Mouse (Mus musculus) spleen, postnatal 10 days (tissue): ENCODE measurements around the gene Pdss2.
"Not testable (repeated sequence)": the region's sequence is repeated elsewhere in the genome, so short reads cannot be mapped to it uniquely, and the experiment has no call there.

ENCODE experiments used
- DNase-seq, 2 experiments: peaks; one replicate each; pipeline ENCODE4 v3.0.0; 2021 to 2022; ENCODE audit warnings: low spot score in 2 of 2

Pdss2 gene

GRCm38 (mm10) chr10:43373666-43374065 is 152.4 kb downstream of the Pdss2 start:
- no peak for DNase-seq

DNA sequence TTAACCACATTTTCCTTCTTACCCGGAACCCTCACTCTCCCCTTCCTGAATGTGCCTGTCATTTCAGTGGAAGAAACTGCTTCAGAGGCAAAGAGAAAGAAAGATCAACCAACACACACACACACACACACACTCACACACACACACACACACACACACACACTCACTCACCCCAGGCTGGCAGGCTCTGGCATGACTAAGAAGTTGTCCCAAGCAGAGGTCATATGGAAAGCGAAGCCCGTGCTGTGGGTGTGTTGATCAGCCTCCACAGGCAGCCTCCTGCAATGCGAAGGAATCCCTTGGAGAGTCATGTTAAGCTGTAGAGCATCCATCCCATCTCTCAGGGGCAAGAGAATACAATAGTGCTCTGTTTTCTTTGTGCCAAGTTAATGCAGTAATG is 154.0 kb downstream of the Pdss2 start:
- no peak for DNase-seq

- DNase-seq: no peak
Measured at GRCm38 (mm10) chr10:43376749-43377148, 155.5 kb downstream of the Pdss2 start.

DNA sequence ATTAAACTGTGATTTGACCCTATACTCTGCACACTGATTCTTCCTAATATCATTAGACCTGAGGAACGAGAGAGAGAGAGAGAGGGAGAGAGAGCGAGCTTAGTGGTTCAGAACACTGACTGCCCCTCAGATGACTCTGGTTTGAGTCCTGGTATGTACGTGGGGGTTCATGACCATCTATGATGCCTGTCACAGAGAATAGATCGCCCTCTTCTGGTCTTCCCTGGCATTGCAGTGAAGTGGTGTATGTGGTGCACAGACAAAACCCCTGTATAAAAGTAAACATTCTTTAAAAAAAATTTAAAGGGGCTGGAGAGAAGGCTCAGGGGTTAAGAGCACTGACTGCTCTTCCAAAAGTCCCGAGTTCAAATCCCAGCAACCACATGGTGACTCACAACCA is 157.0 kb downstream of the Pdss2 start:
- peak; percentile 25 to 73 for DNase-seq

- no peak for DNase-seq
Measured at GRCm38 (mm10) chr10:43378732-43379644, 157.7 kb downstream of the Pdss2 start.

DNA sequence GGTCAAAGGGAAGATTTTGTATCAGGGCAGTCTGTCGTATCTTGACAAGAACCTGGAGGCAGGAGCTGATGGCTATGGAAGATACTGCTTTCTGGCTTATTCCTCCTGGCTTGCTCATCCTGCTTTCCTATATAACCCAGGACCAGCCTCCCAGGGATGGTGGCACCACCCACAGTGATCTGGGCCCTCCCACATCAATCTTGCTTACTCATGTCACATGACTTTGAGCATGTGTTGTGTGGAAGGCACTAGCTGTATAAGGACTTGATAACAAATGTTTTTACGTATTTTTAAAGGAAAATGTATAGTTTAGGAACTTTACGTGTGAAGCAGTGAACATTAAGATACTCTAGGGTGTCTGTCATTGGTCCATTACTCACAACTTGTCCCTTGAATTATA is 161.4 kb downstream of the Pdss2 start:
- no peak for DNase-seq

GRCm38 (mm10) chr10:43384623-43385022 is 163.3 kb downstream of the Pdss2 start:
- no peak for DNase-seq

DNA sequence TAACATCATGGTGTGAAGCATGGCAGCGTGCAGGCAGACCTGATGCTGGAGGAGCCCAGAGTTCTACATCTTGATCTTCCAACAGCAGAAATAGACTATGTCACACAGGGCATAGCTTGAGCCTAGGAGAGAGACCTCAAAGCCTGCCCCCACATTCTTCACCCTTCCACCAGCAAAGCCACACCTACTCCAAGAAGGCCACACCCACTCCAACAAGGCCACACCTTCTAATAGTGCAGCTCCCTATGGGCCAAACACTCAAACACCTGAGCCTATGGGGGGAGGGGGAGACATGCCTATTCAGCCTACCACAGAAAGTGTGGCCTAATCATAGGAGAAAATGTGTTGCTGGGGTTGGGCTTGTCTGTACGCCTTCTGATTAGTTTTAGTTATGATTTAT is 171.6 kb downstream of the Pdss2 start:
- DNase-seq: no peak

DNA sequence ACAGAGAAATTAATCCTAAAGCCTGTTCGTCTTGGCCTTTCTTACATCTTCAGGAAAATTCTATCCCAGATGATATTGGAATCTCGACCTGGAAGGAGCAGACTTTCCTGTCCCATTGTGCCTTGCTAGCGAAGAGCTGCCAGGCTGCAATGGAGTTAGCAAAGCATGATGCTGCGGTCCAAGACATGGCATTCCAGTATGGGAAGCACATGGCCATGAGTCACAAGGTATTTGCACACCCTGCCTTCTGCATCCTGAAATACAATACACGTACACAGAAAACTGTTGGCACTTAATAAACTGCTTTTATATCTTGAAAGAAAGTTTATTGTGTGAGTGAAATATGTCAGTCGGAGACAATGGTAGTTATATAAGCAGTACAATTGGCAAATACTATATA is 172.5 kb downstream of the Pdss2 start:
- no peak for DNase-seq

DNA sequence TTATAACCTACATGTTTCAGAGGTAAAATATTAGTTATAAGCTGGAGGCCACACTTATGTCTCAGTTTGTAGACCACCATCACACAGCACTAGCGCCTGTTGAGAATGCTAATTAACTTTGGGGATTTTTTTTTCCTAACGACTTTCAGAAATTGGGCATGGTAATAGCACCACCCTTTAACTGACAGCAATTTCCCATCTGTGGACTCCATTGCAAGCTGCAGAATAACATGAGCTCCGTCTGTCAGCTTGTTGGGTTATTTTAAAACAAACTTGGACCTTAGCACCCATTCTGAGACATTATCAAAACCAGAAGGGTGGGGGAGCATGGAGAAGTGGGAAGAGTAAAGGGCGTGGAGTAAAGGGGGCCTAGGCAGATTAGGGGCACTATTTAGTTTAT is 174.5 kb downstream of the Pdss2 start:
- DNase-seq: no peak

GRCm38 (mm10) chr10:43399596-43400316 is 178.5 kb downstream of the Pdss2 start:
- no peak for DNase-seq

DNA sequence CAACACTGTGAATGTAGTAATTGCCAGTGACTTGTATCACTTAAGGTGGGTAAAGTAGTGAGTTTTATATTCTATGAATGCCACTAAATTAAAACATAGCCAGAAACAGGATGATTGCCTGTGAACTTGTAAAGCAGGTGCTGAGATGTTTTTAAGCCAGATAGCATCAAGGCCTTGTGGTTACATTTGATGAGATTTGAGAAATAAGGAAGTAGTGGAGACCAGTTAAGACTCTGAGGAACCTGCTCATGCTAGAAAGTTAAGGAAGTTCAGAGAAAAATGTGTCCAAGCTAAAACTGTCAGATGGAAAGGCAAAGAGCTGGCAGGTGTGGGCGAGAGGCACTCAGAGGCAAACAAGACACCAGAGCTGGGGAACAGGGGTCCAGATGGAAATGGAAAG is 184.8 kb downstream of the Pdss2 start:
- no peak for DNase-seq

GRCm38 (mm10) chr10:43406885-43407284 is 185.6 kb downstream of the Pdss2 start:
- no peak for DNase-seq

- no peak for DNase-seq
Measured at GRCm38 (mm10) chr10:43409506-43410230, 188.4 kb downstream of the Pdss2 start.

DNA sequence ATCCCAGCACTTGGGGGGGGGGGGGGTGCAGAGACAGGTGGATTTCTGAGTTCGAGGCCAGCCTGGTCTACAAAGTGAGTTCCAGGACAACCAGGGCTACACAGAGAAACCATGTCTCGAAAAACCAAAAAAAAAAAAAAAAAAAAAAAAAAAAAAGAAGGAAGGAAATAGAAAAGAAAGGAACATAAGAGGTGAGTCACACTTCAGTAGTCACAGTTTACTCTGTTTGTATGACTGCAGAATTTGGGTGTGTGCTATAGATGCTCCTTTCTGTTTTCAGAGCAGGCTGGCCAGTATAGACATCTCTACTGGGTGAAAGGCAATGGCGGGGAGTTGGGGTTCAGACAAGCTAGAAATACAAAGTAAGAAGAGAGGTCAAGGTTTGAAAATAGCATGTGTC is 189.9 kb downstream of the Pdss2 start:
- not testable (repeated sequence) for DNase-seq

- DNase-seq: peak in 1 of 2 experiments; percentile 19
Measured at GRCm38 (mm10) chr10:43417346-43417745, 196.1 kb downstream of the Pdss2 start.

GRCm38 (mm10) chr10:43420660-43421413 is 199.6 kb downstream of the Pdss2 start:
- DNase-seq: no peak

DNA sequence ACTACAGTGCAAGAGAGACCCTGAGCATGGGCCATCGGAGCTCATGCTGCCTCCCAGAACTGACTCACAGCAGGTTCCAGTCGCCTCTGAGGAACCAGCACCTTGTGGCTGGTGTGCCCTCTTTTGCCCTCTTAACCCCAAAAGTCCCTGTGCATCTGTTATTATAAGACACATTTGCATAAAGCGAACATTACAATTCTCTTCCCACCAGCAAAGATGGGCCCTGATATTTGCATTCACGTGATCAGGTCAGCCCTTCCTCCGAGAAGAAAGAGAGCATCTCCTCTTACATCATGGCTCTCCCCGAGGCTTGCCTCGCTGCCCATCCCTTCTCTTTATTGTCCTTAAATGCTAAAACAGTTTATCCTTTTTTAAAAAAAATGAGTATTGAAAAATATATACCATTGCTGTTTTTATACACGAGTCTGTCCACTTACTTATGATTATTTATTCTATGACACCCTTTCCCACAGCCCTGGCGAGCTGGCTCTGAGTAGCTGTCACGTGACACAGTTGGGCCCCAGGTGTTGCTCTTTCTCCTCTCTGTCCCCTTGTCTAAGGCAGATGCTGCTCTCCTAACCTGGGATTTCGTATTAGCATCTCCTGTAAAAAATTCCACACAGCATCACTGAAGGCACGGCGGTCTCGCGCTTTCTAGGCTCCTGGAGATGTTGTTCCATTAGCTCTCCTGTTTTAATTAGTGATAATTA is 200.9 kb downstream of the Pdss2 start:
- no peak for DNase-seq

DNA sequence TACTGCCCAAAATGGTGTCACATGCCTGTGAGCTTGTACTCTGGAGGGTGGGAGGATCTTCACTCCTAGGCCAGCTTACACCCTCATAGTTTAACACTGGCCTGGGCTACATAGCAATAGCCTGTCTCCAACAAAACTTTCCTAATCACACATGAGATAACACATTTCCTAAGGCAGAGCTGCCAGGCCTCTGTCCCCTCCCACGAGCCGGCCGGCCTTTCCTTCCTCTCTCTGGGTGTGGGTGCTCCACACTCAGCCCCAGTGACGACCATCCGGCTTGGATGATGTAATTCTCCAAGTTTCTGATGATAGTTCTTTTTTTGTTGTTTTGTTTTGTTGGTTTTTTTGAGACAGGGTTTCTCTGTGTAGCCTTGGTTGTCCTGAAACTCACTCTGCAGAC is 203.3 kb downstream of the Pdss2 start:
- no peak for DNase-seq

DNA sequence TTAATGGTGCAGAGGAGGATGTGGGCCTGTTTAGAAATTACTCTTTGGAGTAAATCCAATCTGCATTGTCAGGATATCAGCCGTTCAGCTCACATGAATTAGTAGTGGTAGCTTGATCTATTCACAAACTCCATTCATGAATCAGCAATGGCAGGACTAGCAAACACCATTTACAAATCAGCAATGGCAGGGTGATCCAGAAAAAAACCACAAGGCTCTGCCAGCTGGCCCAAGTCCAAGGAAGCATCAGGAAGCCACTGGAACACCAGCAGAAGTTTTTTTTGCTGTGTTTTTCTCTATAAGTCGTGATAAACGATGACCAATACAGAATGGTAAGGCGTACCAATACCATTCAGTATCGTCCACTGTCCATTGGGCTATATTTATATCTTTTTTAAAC is 209.3 kb downstream of the Pdss2 start:
- DNase-seq: no peak

DNA sequence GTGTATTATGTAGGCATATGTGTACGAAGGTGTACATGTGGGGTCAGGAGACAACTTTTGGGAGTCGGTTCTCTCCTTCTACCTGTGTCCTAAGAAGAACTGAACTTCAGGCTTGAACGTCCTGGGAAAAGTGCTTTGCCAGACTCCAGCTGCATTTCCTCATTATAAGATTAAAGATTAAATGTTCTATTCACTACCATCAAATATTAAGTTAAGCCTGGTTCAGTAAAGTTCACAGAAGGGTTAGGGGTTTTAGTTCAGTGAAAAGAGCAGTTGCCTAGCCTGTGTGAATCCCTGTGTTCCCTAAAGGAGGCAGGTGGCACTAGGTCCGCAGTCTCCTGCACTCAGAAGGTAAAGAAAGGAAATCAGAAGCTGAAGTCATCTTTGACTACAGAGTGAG is 213.0 kb downstream of the Pdss2 start:
- no peak for DNase-seq
